Mouse (Mus musculus): Measurements from ENCODE around the gene Git2. TPM values are rescaled to one million over a fixed set of nuclear protein-coding genes. Genes with fewer than 3 reads are reported as not detected.

Gene Git2
- polyA plus RNA-seq, 1 experiment: 21.6 TPM

GRCm38 (mm10) chr5:114747521-114747920 lies 27.8 kb downstream of the Git2 start:
- no peak for TF ChIP-seq MYOG (IDR thresholded peaks at IDR 0.05; ENCODE audit: control insufficient read depth in 1 of 3, insufficient read depth in 1 of 3, insufficient read length in 2 of 3, low read depth in 2 of 3)
- no peak for TF ChIP-seq USF1 (IDR thresholded peaks at IDR 0.05; ENCODE audit: low read depth)
- H3ac ChIP-seq (ENCODE audit: control insufficient read depth, insufficient read length): no peak overlapping the region
- no peaks in the 10 kb centered on the region for H3K27me3 ChIP-seq (ENCODE audit: control insufficient read depth, insufficient read depth, insufficient read length)
- H3K4me3 ChIP-seq: no peak overlapping the region
- H3K36me3 ChIP-seq (ENCODE audit: control insufficient read depth, insufficient read depth): peaks cover 19% of the 10 kb centered on the region
- no peak overlapping the region for H3K4me2 ChIP-seq (ENCODE audit: low read depth)
- H3K79me2 ChIP-seq (ENCODE audit: control insufficient read depth, insufficient read depth): no peaks in the 10 kb centered on the region

GRCm38 (mm10) chr5:114746886-114747285 lies 28.4 kb downstream of the Git2 start:
- H3K27me3 ChIP-seq (ENCODE audit: control insufficient read depth, insufficient read depth, insufficient read length): no peaks in the 10 kb centered on the region
- H3K36me3 ChIP-seq (ENCODE audit: control insufficient read depth, insufficient read depth): peaks cover 19% of the 10 kb centered on the region
- TF ChIP-seq POLR2A (IDR thresholded peaks at IDR 0.05; ENCODE audit: insufficient read length, low read depth) (no peak), POLR2AphosphoS2 (IDR thresholded peaks at IDR 0.05; ENCODE audit: insufficient read length, low read depth) (no peak), TCF12 (IDR thresholded peaks at IDR 0.05; ENCODE audit: insufficient read depth, poor library complexity, severe bottlenecking) (no peak), MYOG (IDR thresholded peaks at IDR 0.05; ENCODE audit: control insufficient read depth in 1 of 3, insufficient read depth in 1 of 3, insufficient read length in 2 of 3, low read depth in 2 of 3) (no peak), E2F4 (IDR thresholded peaks at IDR 0.05; ENCODE audit: insufficient read depth) (no peak), SRF (IDR thresholded peaks at IDR 0.05; ENCODE audit: control insufficient read depth, insufficient read length, low read depth) (no peak), TCF3 (IDR thresholded peaks at IDR 0.05; ENCODE audit: insufficient read length, low read depth) (no peak), MYOD1 (IDR thresholded peaks at IDR 0.05; ENCODE audit: control insufficient read depth in 1 of 3, insufficient read length in 2 of 3, low read depth in 2 of 3) (no peak), USF1 (IDR thresholded peaks at IDR 0.05; ENCODE audit: low read depth) (no peak), REST (IDR thresholded peaks at IDR 0.05; ENCODE audit: insufficient read depth, insufficient read length) (no peak), CEBPB (IDR thresholded peaks at IDR 0.05; ENCODE audit: insufficient read depth, poor library complexity, severe bottlenecking) (no peak)
- H3K79me2 ChIP-seq (ENCODE audit: control insufficient read depth, insufficient read depth): no peaks in the 10 kb centered on the region
- no peak overlapping the region for H3ac ChIP-seq (ENCODE audit: control insufficient read depth, insufficient read length)
- H3K4me2 ChIP-seq (ENCODE audit: low read depth): no peak overlapping the region
- no peak overlapping the region for H3K4me3 ChIP-seq

GRCm38 (mm10) chr5:114745581-114745980 lies 29.7 kb downstream of the Git2 start:
- no peak overlapping the region for H3K4me2 ChIP-seq (ENCODE audit: low read depth)
- no peaks in the 10 kb centered on the region for H3K27me3 ChIP-seq (ENCODE audit: control insufficient read depth, insufficient read depth, insufficient read length)
- no peaks in the 10 kb centered on the region for H3K79me2 ChIP-seq (ENCODE audit: control insufficient read depth, insufficient read depth)
- peaks cover 24% of the 10 kb centered on the region for H3K36me3 ChIP-seq (ENCODE audit: control insufficient read depth, insufficient read depth)
- no peak for TF ChIP-seq MAX (IDR thresholded peaks at IDR 0.05; ENCODE audit: low read depth)
- no peak for TF ChIP-seq MYOG (IDR thresholded peaks at IDR 0.05; ENCODE audit: control insufficient read depth in 1 of 3, insufficient read depth in 1 of 3, insufficient read length in 2 of 3, low read depth in 2 of 3)
- no peak for TF ChIP-seq SRF (IDR thresholded peaks at IDR 0.05; ENCODE audit: control insufficient read depth, insufficient read length, low read depth)
- no peak for TF ChIP-seq E2F4 (IDR thresholded peaks at IDR 0.05; ENCODE audit: insufficient read depth)
- no peak for TF ChIP-seq POLR2AphosphoS2 (IDR thresholded peaks at IDR 0.05; ENCODE audit: insufficient read length, low read depth)
- no peak for TF ChIP-seq TCF12 (IDR thresholded peaks at IDR 0.05; ENCODE audit: insufficient read depth, poor library complexity, severe bottlenecking)
- no peak overlapping the region for H3ac ChIP-seq (ENCODE audit: control insufficient read depth, insufficient read length)
- H3K4me3 ChIP-seq: no peak overlapping the region

- Histone ChIP-seq H3K4me2 (ENCODE audit: low read depth) (peak overlapping the region; percentile 15), H3K79me2 (ENCODE audit: control insufficient read depth, insufficient read depth) (no peaks in the 10 kb centered on the region), H3K27me3 (ENCODE audit: control insufficient read depth, insufficient read depth, insufficient read length) (no peaks in the 10 kb centered on the region), H3K4me3 (no peak overlapping the region), H3ac (ENCODE audit: control insufficient read depth, insufficient read length) (no peak overlapping the region), H3K36me3 (ENCODE audit: control insufficient read depth, insufficient read depth) (peaks cover 17% of the 10 kb centered on the region)
- TF ChIP-seq SRF (IDR thresholded peaks at IDR 0.05; ENCODE audit: control insufficient read depth, insufficient read length, low read depth) (no peak), USF1 (IDR thresholded peaks at IDR 0.05; ENCODE audit: low read depth) (no peak)
These were observed 31.6 kb downstream of the Git2 start for GRCm38 (mm10) chr5:114743697-114744090.

- H3ac ChIP-seq (ENCODE audit: control insufficient read depth, insufficient read length): no peak overlapping the region
- no peaks in the 10 kb centered on the region for H3K27me3 ChIP-seq (ENCODE audit: control insufficient read depth, insufficient read depth, insufficient read length)
- H3K4me3 ChIP-seq: no peak overlapping the region
- no peaks in the 10 kb centered on the region for H3K79me2 ChIP-seq (ENCODE audit: control insufficient read depth, insufficient read depth)
- H3K36me3 ChIP-seq (ENCODE audit: control insufficient read depth, insufficient read depth): peaks cover 14% of the 10 kb centered on the region
- peak overlapping the region; percentile 15 for H3K4me2 ChIP-seq (ENCODE audit: low read depth)
- TF ChIP-seq TCF12 (IDR thresholded peaks at IDR 0.05; ENCODE audit: insufficient read depth, poor library complexity, severe bottlenecking) (no peak), MAX (IDR thresholded peaks at IDR 0.05; ENCODE audit: low read depth) (no peak), POLR2AphosphoS2 (IDR thresholded peaks at IDR 0.05; ENCODE audit: insufficient read length, low read depth) (no peak), TCF3 (IDR thresholded peaks at IDR 0.05; ENCODE audit: insufficient read length, low read depth) (no peak), USF1 (IDR thresholded peaks at IDR 0.05; ENCODE audit: low read depth) (no peak)
These were observed 32.2 kb downstream of the Git2 start for GRCm38 (mm10) chr5:114742998-114743696.

- Histone ChIP-seq H3K36me3 (ENCODE audit: control insufficient read depth, insufficient read depth) (peaks cover 15% of the 10 kb centered on the region), H3K79me2 (ENCODE audit: control insufficient read depth, insufficient read depth) (no peaks in the 10 kb centered on the region), H3K4me2 (ENCODE audit: low read depth) (no peak overlapping the region), H3K4me3 (no peak overlapping the region), H3ac (ENCODE audit: control insufficient read depth, insufficient read length) (no peak overlapping the region), H3K27me3 (ENCODE audit: control insufficient read depth, insufficient read depth, insufficient read length) (no peaks in the 10 kb centered on the region)
- TF ChIP-seq MYOG (IDR thresholded peaks at IDR 0.05; ENCODE audit: control insufficient read depth in 1 of 3, insufficient read depth in 1 of 3, insufficient read length in 2 of 3, low read depth in 2 of 3) (no peak), MYOD1 (IDR thresholded peaks at IDR 0.05; ENCODE audit: control insufficient read depth in 1 of 3, insufficient read length in 2 of 3, low read depth in 2 of 3) (peak in 2 of 3 experiments; percentile 94 to 97)
These were observed 32.7 kb downstream of the Git2 start for GRCm38 (mm10) chr5:114742572-114742971.

All from myocyte (in vitro differentiated cells).